Mouse (Mus musculus): ENCODE results near the gene D5Ertd579e.

D5Ertd579e gene

DNA sequence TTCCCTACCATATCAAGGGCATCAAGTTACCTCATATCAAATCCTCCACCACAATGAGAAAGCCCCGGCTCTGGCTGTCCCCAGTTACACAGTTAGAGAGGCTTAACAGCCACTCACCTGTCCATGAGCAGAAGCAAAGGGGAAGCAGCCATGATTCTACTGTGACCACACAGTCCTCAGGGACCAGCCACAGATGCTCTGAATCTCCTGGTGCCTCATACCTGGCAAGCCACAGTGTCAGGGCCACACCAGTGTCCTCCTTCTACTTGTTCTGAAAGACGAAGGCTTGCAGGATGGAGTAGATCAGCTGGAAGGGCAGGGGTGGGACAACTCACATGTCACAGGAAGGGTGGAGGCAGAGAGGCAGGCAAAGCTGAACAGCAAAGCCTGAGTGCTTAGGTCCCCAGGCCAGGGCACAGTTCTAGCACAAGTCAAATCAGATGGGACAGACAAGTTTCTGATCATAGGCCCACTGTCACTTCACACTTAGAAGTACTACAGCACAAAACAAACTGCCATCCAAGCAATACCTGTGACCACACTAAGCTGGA is 142.7 kb downstream of the D5Ertd579e start:
- in situ Hi-C loops (cut with MboI; ENCODE audit: low sequenced_read_pairs) = no loop called here

DNA sequence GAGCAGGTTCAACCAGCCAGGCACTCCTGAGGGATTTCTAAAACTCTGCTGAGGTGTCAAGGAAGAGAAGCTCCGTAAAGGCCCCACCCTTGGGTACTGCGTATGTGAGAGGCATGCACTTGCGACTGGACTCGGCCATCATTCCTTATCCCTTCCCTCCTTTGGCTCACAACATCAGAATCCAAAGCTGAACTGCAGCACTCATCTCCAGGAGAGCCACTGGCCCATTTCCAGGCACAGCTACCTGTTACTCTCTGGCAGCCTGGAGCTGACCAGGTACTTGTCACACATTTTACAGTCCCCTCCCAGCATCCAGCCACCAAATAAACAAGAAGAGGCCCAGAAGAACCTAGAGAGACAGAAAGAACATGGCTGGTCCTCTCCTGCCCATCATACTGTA is 143.4 kb downstream of the D5Ertd579e start:
- in situ Hi-C loops (cut with MboI; ENCODE audit: low sequenced_read_pairs) = no loop called here
